Mouse (Mus musculus): ENCODE data around the gene Tor1aip1. TPM values are rescaled to one million over a fixed set of nuclear protein-coding genes. Genes with fewer than 3 reads are reported as not detected.
A peak's percentile ranks its signal among the peaks of the same experiment; 100 is the strongest.

Tor1aip1 gene
- polyA plus RNA-seq, 1 experiment from 2014 or later, result 34.5 TPM

GRCm38 (mm10) chr1:156003201-156003935 lies 32.9 kb downstream of the Tor1aip1 start:
- H3K36me3 ChIP-seq (ENCODE audit: control insufficient read depth, insufficient read depth, low read length), result peaks cover 42% of the 10 kb centered on the region
- H3K9ac ChIP-seq (ENCODE audit: low read length), result no peak overlapping the region
- no peak overlapping the region for H3K4me3 ChIP-seq (ENCODE audit: control insufficient read depth in 1 of 2, insufficient read depth in 1 of 2, low read depth in 1 of 2, low read length in 2 of 2)
- H3K9me3 ChIP-seq (ENCODE audit: control insufficient read depth, low read length), result no peaks in the 10 kb centered on the region
- 53% methylated on average over 7 of the region's 7 CpGs for WGBS
- no peak overlapping the region for H3K27ac ChIP-seq (replicated peaks in 1 of 2; ENCODE audit: control insufficient read depth in 1 of 2, insufficient read depth in 1 of 2, low read depth in 2 of 2, low read length in 2 of 2)
- ATAC-seq (ENCODE audit: insufficient number of reproducible peaks, insufficient read depth, low FRiP score, low read depth), result peak; percentile 59; the same call in 1 of the 2 replicates
- no peaks in the 10 kb centered on the region for H3K27me3 ChIP-seq (ENCODE audit: control insufficient read depth, insufficient read depth, low read length)
- no peak overlapping the region for H3K4me2 ChIP-seq (ENCODE audit: low read length)
- peaks cover 2 to 10% of the 10 kb centered on the region in 2 experiments; a peak in 3 of 4 replicates for H3K4me1 ChIP-seq (ENCODE audit: control insufficient read depth in 2 of 2, insufficient read depth in 2 of 2, low read length in 2 of 2)

GRCm38 (mm10) chr1:156002366-156002765 lies 33.9 kb downstream of the Tor1aip1 start:
- Histone ChIP-seq H3K4me1 (ENCODE audit: control insufficient read depth in 2 of 2, insufficient read depth in 2 of 2, low read length in 2 of 2) (peaks cover 2 to 10% of the 10 kb centered on the region in 2 experiments; a peak in 3 of 4 replicates), H3K9ac (ENCODE audit: low read length) (no peak overlapping the region), H3K27me3 (ENCODE audit: control insufficient read depth, insufficient read depth, low read length) (no peaks in the 10 kb centered on the region), H3K36me3 (ENCODE audit: control insufficient read depth, insufficient read depth, low read length) (peaks cover 32% of the 10 kb centered on the region), H3K4me2 (ENCODE audit: low read length) (no peak overlapping the region), H3K4me3 (ENCODE audit: control insufficient read depth in 1 of 2, insufficient read depth in 1 of 2, low read depth in 1 of 2, low read length in 2 of 2) (no peak overlapping the region), H3K9me3 (ENCODE audit: control insufficient read depth, low read length) (no peaks in the 10 kb centered on the region), H3K27ac (replicated peaks in 1 of 2; ENCODE audit: control insufficient read depth in 1 of 2, insufficient read depth in 1 of 2, low read depth in 2 of 2, low read length in 2 of 2) (no peak overlapping the region)
- WGBS, result 69% methylated on average over 8 of the region's 8 CpGs
- no peak for ATAC-seq (ENCODE audit: insufficient number of reproducible peaks, insufficient read depth, low FRiP score, low read depth)

- Histone ChIP-seq H3K27ac (replicated peaks in 1 of 2; ENCODE audit: control insufficient read depth in 1 of 2, insufficient read depth in 1 of 2, low read depth in 2 of 2, low read length in 2 of 2) (no peak overlapping the region), H3K4me3 (ENCODE audit: control insufficient read depth in 1 of 2, insufficient read depth in 1 of 2, low read depth in 1 of 2, low read length in 2 of 2) (no peak overlapping the region), H3K9me3 (ENCODE audit: control insufficient read depth, low read length) (no peaks in the 10 kb centered on the region), H3K9ac (ENCODE audit: low read length) (no peak overlapping the region), H3K36me3 (ENCODE audit: control insufficient read depth, insufficient read depth, low read length) (no peaks in the 10 kb centered on the region), H3K4me2 (ENCODE audit: low read length) (no peak overlapping the region), H3K27me3 (ENCODE audit: control insufficient read depth, insufficient read depth, low read length) (no peaks in the 10 kb centered on the region), H3K4me1 (ENCODE audit: control insufficient read depth in 2 of 2, insufficient read depth in 2 of 2, low read length in 2 of 2) (peaks cover 9 to 14% of the 10 kb centered on the region in 2 experiments; a peak in 3 of 4 replicates)
- no peak for ATAC-seq (ENCODE audit: insufficient number of reproducible peaks, insufficient read depth, low FRiP score, low read depth)
- 2% methylated on average over 2 of the region's 2 CpGs for WGBS
These were observed 40.7 kb downstream of the Tor1aip1 start for GRCm38 (mm10) chr1:155995612-155996011.

GRCm38 (mm10) chr1:155994524-155994923 lies 41.8 kb downstream of the Tor1aip1 start:
- H3K27me3 ChIP-seq (ENCODE audit: control insufficient read depth, insufficient read depth, low read length), result no peaks in the 10 kb centered on the region
- H3K4me1 ChIP-seq (ENCODE audit: control insufficient read depth in 2 of 2, insufficient read depth in 2 of 2, low read length in 2 of 2), result peaks cover 14 to 25% of the 10 kb centered on the region in 2 experiments
- H3K4me2 ChIP-seq (ENCODE audit: low read length), result no peak overlapping the region
- H3K27ac ChIP-seq (replicated peaks in 1 of 2; ENCODE audit: control insufficient read depth in 1 of 2, insufficient read depth in 1 of 2, low read depth in 2 of 2, low read length in 2 of 2), result no peak overlapping the region
- H3K36me3 ChIP-seq (ENCODE audit: control insufficient read depth, insufficient read depth, low read length), result no peaks in the 10 kb centered on the region
- no peaks in the 10 kb centered on the region for H3K9me3 ChIP-seq (ENCODE audit: control insufficient read depth, low read length)
- no peak overlapping the region for H3K9ac ChIP-seq (ENCODE audit: low read length)
- 53% methylated on average over 2 of the region's 2 CpGs for WGBS
- H3K4me3 ChIP-seq (ENCODE audit: control insufficient read depth in 1 of 2, insufficient read depth in 1 of 2, low read depth in 1 of 2, low read length in 2 of 2), result no peak overlapping the region
- ATAC-seq (ENCODE audit: insufficient number of reproducible peaks, insufficient read depth, low FRiP score, low read depth), result no peak

GRCm38 (mm10) chr1:155990391-155990790 lies 45.9 kb downstream of the Tor1aip1 start:
- Histone ChIP-seq H3K4me1 (ENCODE audit: control insufficient read depth in 2 of 2, insufficient read depth in 2 of 2, low read length in 2 of 2) (peaks cover 12 to 24% of the 10 kb centered on the region in 2 experiments), H3K4me3 (ENCODE audit: control insufficient read depth in 1 of 2, insufficient read depth in 1 of 2, low read depth in 1 of 2, low read length in 2 of 2) (no peak overlapping the region), H3K9ac (ENCODE audit: low read length) (0 out of 2 replicates have a peak overlapping the region, but pooled peaks have one; percentile 6), H3K36me3 (ENCODE audit: control insufficient read depth, insufficient read depth, low read length) (no peaks in the 10 kb centered on the region), H3K4me2 (ENCODE audit: low read length) (peak overlapping the region; percentile 41; the same call in 1 of the 2 replicates), H3K27ac (replicated peaks in 1 of 2; ENCODE audit: control insufficient read depth in 1 of 2, insufficient read depth in 1 of 2, low read depth in 2 of 2, low read length in 2 of 2) (peak overlapping the region; percentile 2 to 56; a peak in 3 of 4 replicates), H3K9me3 (ENCODE audit: control insufficient read depth, low read length) (no peaks in the 10 kb centered on the region), H3K27me3 (ENCODE audit: control insufficient read depth, insufficient read depth, low read length) (no peaks in the 10 kb centered on the region)
- ATAC-seq (ENCODE audit: insufficient number of reproducible peaks, insufficient read depth, low FRiP score, low read depth), result no peak
- WGBS, result 24% methylated on average over 11 of the region's 11 CpGs

GRCm38 (mm10) chr1:155989387-155989786 lies 46.9 kb downstream of the Tor1aip1 start:
- no peak overlapping the region for H3K4me2 ChIP-seq (ENCODE audit: low read length)
- WGBS, result 14% methylated on average over 2 of the region's 2 CpGs
- no peaks in the 10 kb centered on the region for H3K27me3 ChIP-seq (ENCODE audit: control insufficient read depth, insufficient read depth, low read length)
- no peak for ATAC-seq (ENCODE audit: insufficient number of reproducible peaks, insufficient read depth, low FRiP score, low read depth)
- H3K36me3 ChIP-seq (ENCODE audit: control insufficient read depth, insufficient read depth, low read length), result no peaks in the 10 kb centered on the region
- H3K4me1 ChIP-seq (ENCODE audit: control insufficient read depth in 2 of 2, insufficient read depth in 2 of 2, low read length in 2 of 2), result peaks cover 10 to 17% of the 10 kb centered on the region in 2 experiments
- no peak overlapping the region for H3K4me3 ChIP-seq (ENCODE audit: control insufficient read depth in 1 of 2, insufficient read depth in 1 of 2, low read depth in 1 of 2, low read length in 2 of 2)
- H3K9me3 ChIP-seq (ENCODE audit: control insufficient read depth, low read length), result no peaks in the 10 kb centered on the region
- no peak overlapping the region for H3K9ac ChIP-seq (ENCODE audit: low read length)
- no peak overlapping the region for H3K27ac ChIP-seq (replicated peaks in 1 of 2; ENCODE audit: control insufficient read depth in 1 of 2, insufficient read depth in 1 of 2, low read depth in 2 of 2, low read length in 2 of 2)

GRCm38 (mm10) chr1:155987625-155988024 lies 48.7 kb downstream of the Tor1aip1 start:
- Histone ChIP-seq H3K4me2 (ENCODE audit: low read length) (no peak overlapping the region), H3K4me3 (ENCODE audit: control insufficient read depth in 1 of 2, insufficient read depth in 1 of 2, low read depth in 1 of 2, low read length in 2 of 2) (no peak overlapping the region), H3K4me1 (ENCODE audit: control insufficient read depth in 2 of 2, insufficient read depth in 2 of 2, low read length in 2 of 2) (peaks cover 10 to 17% of the 10 kb centered on the region in 2 experiments), H3K9me3 (ENCODE audit: control insufficient read depth, low read length) (no peaks in the 10 kb centered on the region), H3K9ac (ENCODE audit: low read length) (no peak overlapping the region), H3K36me3 (ENCODE audit: control insufficient read depth, insufficient read depth, low read length) (no peaks in the 10 kb centered on the region), H3K27ac (replicated peaks in 1 of 2; ENCODE audit: control insufficient read depth in 1 of 2, insufficient read depth in 1 of 2, low read depth in 2 of 2, low read length in 2 of 2) (no peak overlapping the region), H3K27me3 (ENCODE audit: control insufficient read depth, insufficient read depth, low read length) (no peaks in the 10 kb centered on the region)
- WGBS, result 80% methylated on average over 2 of the region's 2 CpGs
- ATAC-seq (ENCODE audit: insufficient number of reproducible peaks, insufficient read depth, low FRiP score, low read depth), result no peak

Measured in heart, embryonic 14.5 days (tissue).